Mouse (Mus musculus): ENCODE measurements around the gene Syngr1. TPM values are rescaled to one million over a fixed set of nuclear protein-coding genes. Genes with fewer than 3 reads are reported as not detected.

The Syngr1 gene
- total and polyA plus RNA-seq, 3 experiments: 105 to 115 TPM; not detected in 1

DNA sequence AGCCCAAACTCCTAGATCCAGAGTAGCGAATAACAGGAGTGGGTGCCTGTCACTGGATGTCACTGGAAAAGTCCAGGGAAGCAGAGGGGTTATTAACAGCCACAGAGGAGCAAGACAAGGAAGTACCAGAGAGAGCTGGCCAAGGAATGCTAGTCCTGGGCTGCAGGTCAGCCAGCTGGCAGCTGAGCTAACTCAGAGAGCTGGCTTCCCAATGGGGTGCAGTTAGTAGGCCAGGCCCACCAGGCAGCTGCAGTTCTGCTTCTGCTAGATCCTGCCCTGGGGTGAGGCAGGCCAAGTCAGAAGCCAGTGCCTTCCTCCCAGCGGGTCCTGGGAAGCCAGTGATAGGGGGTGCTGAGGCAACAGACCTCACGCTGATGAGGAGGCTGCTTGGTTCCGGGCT, 69.6 kb downstream of the Syngr1 start:
- no peak overlapping the region for H3K9ac ChIP-seq (ENCODE audit: control insufficient read depth, low read depth, low read length, poor library complexity, severe bottlenecking)
- no peak overlapping the region for H3K4me3 ChIP-seq (ENCODE audit: control insufficient read depth in 1 of 2, insufficient read depth in 1 of 2, low read depth in 2 of 2, low read length in 2 of 2)
- TF ChIP-seq EP300 (IDR thresholded peaks at IDR 0.05; ENCODE audit: low read depth in 1 of 2, low read length in 2 of 2) (no peak), KAT2A (conservative IDR thresholded peaks at IDR 0.05; ENCODE audit: low read depth, low read length) (no peak), ETS1 (IDR thresholded peaks at IDR 0.05; ENCODE audit: low read depth, low read length) (no peak), SMC3 (IDR thresholded peaks at IDR 0.05; ENCODE audit: low read depth, low read length) (no peak), TAL1 (IDR thresholded peaks at IDR 0.05; ENCODE audit: low read length) (no peak), ZNF384 (IDR thresholded peaks at IDR 0.05; ENCODE audit: low read depth, low read length) (no peak), MAX (IDR thresholded peaks at IDR 0.05; ENCODE audit: low read length) (no peak), BHLHE40 (IDR thresholded peaks at IDR 0.05; ENCODE audit: borderline replicate concordance, low read depth, low read length) (no peak), UBTF (IDR thresholded peaks at IDR 0.05; ENCODE audit: borderline replicate concordance, insufficient read depth, low read depth, low read length) (no peak), MXI1 (IDR thresholded peaks at IDR 0.05; ENCODE audit: low read depth, low read length) (no peak), CHD2 (IDR thresholded peaks at IDR 0.05; ENCODE audit: low read length) (no peak), USF1 (IDR thresholded peaks at IDR 0.05; ENCODE audit: low read depth, low read length) (no peak)
- no peaks in the 10 kb centered on the region for H3K79me2 ChIP-seq (ENCODE audit: control insufficient read depth, insufficient read depth, low read length, poor library complexity)
- H3K27me3 ChIP-seq (ENCODE audit: control insufficient read depth in 1 of 2, insufficient read depth in 2 of 2, low read length in 2 of 2): no peaks in the 10 kb centered on the region
- DNase-seq (ENCODE audit: low read depth, low spot score): no peak
- no peaks in the 10 kb centered on the region for H3K4me1 ChIP-seq (ENCODE audit: control insufficient read depth in 1 of 2, insufficient read depth in 2 of 2, low read length in 2 of 2)
- no peaks in the 10 kb centered on the region for H3K9me3 ChIP-seq (replicated peaks; ENCODE audit: insufficient read depth, low read length)
- peaks cover 0 to 4% of the 10 kb centered on the region in 2 experiments; a peak in 1 of 4 replicates for H3K36me3 ChIP-seq (ENCODE audit: control insufficient read depth in 1 of 2, insufficient read depth in 2 of 2, low read length in 2 of 2)
- no peak overlapping the region for H3K27ac ChIP-seq (ENCODE audit: control insufficient read depth, low read depth, low read length)

DNA sequence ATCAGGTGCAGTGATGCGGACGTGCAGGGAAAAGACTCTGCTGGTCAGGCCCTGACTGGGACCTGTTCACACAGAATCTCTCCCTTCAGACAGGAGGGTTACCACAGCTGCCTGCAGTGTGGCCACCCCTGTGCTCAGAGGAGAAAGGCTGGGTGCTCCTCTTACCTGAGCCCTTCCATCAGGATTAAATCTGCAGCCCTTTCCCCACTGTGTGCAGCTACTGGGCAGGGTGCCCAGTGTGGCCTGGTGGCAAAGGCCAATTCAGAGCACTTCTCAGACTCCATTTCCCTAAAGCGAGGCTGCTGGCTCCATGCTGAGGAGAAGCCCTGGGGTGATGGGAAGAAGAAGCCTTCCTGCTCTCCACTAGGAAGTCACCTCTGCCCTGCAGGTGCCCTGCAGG, 70.1 kb downstream of the Syngr1 start:
- Histone ChIP-seq H3K4me1 (ENCODE audit: control insufficient read depth in 1 of 2, insufficient read depth in 2 of 2, low read length in 2 of 2) (no peaks in the 10 kb centered on the region), H3K9ac (ENCODE audit: control insufficient read depth, low read depth, low read length, poor library complexity, severe bottlenecking) (no peak overlapping the region), H3K27me3 (ENCODE audit: control insufficient read depth in 1 of 2, insufficient read depth in 2 of 2, low read length in 2 of 2) (no peaks in the 10 kb centered on the region), H3K27ac (ENCODE audit: control insufficient read depth, low read depth, low read length) (no peak overlapping the region), H3K79me2 (ENCODE audit: control insufficient read depth, insufficient read depth, low read length, poor library complexity) (no peaks in the 10 kb centered on the region), H3K4me3 (ENCODE audit: control insufficient read depth in 1 of 2, insufficient read depth in 1 of 2, low read depth in 2 of 2, low read length in 2 of 2) (no peak overlapping the region), H3K9me3 (replicated peaks; ENCODE audit: insufficient read depth, low read length) (no peaks in the 10 kb centered on the region), H3K36me3 (ENCODE audit: control insufficient read depth in 1 of 2, insufficient read depth in 2 of 2, low read length in 2 of 2) (peaks cover 0 to 4% of the 10 kb centered on the region in 2 experiments; a peak in 1 of 4 replicates)
- no peak for DNase-seq (ENCODE audit: low read depth, low spot score)
- no peak for TF ChIP-seq ZC3H11A (IDR thresholded peaks at IDR 0.05; ENCODE audit: low read depth, low read length)
- TF ChIP-seq ZNF384 (IDR thresholded peaks at IDR 0.05; ENCODE audit: low read depth, low read length): no peak
- TF ChIP-seq RCOR1 (IDR thresholded peaks at IDR 0.05; ENCODE audit: low read depth, low read length): no peak
- TF ChIP-seq KAT2A (conservative IDR thresholded peaks at IDR 0.05; ENCODE audit: low read depth, low read length): no peak
- TF ChIP-seq MEF2A (IDR thresholded peaks at IDR 0.05; ENCODE audit: extremely low read depth, insufficient replicate concordance, low read depth, low read length, poor library complexity, severe bottlenecking): no peak

Measured in MEL (cell line).